Mouse (Mus musculus) midbrain, embryonic 10.5 days (tissue): ENCODE measurements around the gene Grhl3. TPM values are rescaled to one million over a fixed set of nuclear protein-coding genes. Genes with fewer than 3 reads are reported as not detected.

Source experiments
- DNase-seq: peaks from one replicate; pipeline ENCODE4 v3.0.0-alpha.2; 2017; ENCODE audit warnings: low spot score
- H3K27ac ChIP-seq: fragments of 300-500 bp; sonication (generic); replicated peaks from 2 replicates; pipeline ENCODE4 v1.5.1; 2016; ENCODE audit warnings: mild to moderate bottlenecking
- H3K27me3 ChIP-seq: fragments of 300-500 bp; sonication (generic); 2 replicates; pipeline ENCODE4 v1.6.1; 2016; ENCODE audit warnings: low read depth, mild to moderate bottlenecking; ENCODE audit not compliant: poor library complexity, severe bottlenecking
- H3K36me3 ChIP-seq: fragments of 300-500 bp; sonication (generic); 2 replicates; pipeline ENCODE4 v1.6.1; 2016; ENCODE audit warnings: mild to moderate bottlenecking, moderate library complexity
- H3K4me1 ChIP-seq: fragments of 300-500 bp; sonication (generic); 2 replicates; pipeline ENCODE4 v1.6.1; 2016
- H3K4me3 ChIP-seq: fragments of 300-500 bp; sonication (generic); 2 replicates; pipeline ENCODE4 v1.5.1; 2016; ENCODE audit warnings: mild to moderate bottlenecking, moderate library complexity
- H3K9me3 ChIP-seq: fragments of 300-500 bp; sonication (generic); replicated peaks from 2 replicates; pipeline ENCODE4 v1.6.1; 2016; ENCODE audit warnings: mild to moderate bottlenecking
- WGBS: fragments of 180-500 bp; shearing (Covaris S2); methylation state at CpG from one replicate; pipeline ENCODE4 v1.1.7; 2016; 5-methylcytosine and 5-hydroxymethylcytosine counted together
- polyA plus RNA-seq: library from polyadenylated mRNA; unstranded; fragments of >200 nt; fragmentation: Nextera tagmentation; extraction: Ambion mirVana; gene quantifications from 2 replicates; pipeline ENCODE4 v1.2.1, GENCODE M21; 2016

Grhl3 gene
- polyA plus RNA-seq, 1 experiment from 2014 or later = 1.3 TPM

DNA sequence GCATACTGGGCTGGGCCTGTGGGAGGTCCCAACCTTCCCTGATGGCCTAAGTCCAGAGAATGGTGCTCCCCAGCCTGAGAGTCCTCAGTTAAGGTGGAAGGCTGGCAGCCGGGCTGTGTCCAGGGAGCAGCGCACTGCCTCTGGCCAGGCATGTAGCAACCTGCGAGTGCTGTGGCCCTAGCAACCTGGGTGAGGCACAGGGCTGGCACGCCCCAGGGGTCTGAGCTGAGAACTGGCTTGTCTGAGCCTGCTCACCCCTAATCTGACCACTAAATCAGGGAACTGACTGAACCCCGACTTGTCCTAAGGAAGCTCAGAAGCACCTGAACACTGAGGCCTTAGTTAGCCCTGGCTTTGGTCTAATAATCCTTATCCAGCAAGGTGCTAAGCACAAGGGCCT is 24.1 kb upstream of the Grhl3 start:
- H3K9me3 ChIP-seq = peaks cover 4% of the 10 kb centered on the region; the same call in 1 of the 2 replicates
- 0 out of 2 replicates have a peak overlapping the region, but pooled peaks have one; percentile 28 for H3K27ac ChIP-seq
- no peak for DNase-seq
- no peaks in the 10 kb centered on the region for H3K27me3 ChIP-seq
- no peaks in the 10 kb centered on the region for H3K36me3 ChIP-seq
- peaks cover 11% of the 10 kb centered on the region for H3K4me1 ChIP-seq
- 91% methylated on average over 5 of the region's 5 CpGs for WGBS
- H3K4me3 ChIP-seq = no peak overlapping the region

DNA sequence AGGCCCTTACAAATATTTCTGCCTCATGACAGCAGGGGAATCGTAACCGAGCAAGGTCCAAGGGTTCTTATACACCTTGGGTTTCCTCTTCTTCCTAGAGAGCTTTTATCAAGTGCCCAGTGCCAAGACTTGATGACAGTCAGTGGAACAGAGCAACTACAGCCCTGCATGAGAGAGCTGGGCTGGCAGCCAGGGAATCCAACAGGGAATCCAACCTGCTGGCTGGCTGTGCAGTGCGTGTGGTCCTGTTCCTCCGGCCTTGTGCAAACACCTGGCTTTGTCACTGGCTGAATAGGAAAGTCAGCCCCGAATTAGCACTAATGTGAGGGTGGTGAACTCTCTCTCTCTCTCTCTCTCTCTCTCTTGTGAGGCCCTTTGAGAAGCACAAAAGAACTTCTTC is 22.5 kb upstream of the Grhl3 start:
- Histone ChIP-seq H3K4me1 (peaks cover 11% of the 10 kb centered on the region), H3K36me3 (no peaks in the 10 kb centered on the region), H3K9me3 (peaks cover 4% of the 10 kb centered on the region; the same call in 1 of the 2 replicates), H3K27ac (no peak overlapping the region), H3K27me3 (no peaks in the 10 kb centered on the region), H3K4me3 (no peak overlapping the region)
- WGBS = 66% methylated on average over 5 of the region's 5 CpGs
- DNase-seq = no peak

DNA sequence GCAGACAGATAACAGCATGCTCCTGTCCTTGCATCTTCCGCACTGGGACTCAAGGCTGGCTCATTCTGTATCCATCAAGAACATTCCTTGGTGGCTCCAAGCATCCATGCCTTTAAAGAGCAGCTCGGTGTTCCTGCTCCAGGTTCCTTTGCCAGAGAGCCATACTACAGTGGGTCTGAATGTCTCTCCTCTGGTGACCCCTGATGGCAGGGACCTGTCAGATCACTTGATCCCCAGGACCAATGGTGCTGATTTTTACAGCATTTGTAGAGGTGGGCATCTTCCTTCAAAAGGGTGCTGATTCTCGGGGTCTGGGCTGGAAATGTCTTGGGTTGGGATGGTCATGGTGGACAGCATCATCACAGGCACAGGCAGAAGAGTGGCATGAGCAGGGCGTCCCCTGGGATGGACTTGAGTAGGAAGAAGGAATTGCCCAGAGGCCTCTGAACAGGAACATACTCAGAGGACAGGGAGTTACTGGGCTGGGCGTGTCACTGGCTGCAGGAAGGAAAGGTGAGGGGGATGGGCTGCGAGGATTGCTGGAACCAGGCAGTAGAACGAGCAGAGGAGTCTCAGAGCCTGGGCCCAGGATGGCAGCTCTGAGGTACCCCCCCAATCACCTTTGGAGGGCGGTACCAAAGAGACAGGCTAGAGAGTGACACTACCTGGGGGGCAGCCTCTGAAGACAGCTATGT is 18.3 kb upstream of the Grhl3 start:
- 64% methylated on average over 8 of the region's 8 CpGs for WGBS

DNA sequence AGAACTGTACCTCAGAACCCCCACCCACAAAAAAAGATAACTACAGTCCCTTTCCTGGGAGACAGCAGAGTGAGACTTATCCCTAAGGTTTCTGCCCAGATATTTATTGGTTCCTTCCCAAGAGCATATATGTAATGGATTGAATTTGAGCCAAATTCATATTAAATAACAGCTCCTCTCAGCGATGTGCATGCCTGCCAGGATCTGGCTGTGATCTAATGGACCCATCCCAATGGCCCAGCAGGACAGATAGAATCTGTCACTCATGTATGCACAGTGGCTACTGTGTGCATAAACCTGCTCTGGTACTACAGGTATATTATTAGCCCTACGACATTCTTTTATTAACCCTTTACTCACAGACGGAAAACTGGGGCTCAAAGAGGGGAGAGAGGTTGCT is 17.7 kb upstream of the Grhl3 start:
- Histone ChIP-seq H3K27me3 (no peaks in the 10 kb centered on the region), H3K36me3 (no peaks in the 10 kb centered on the region), H3K4me3 (no peak overlapping the region), H3K4me1 (peaks cover 13% of the 10 kb centered on the region), H3K9me3 (peaks cover 4% of the 10 kb centered on the region; the same call in 1 of the 2 replicates), H3K27ac (no peak overlapping the region)
- DNase-seq = no peak
- WGBS = 74% methylated on average over 3 of the region's 3 CpGs

More for the DNA sequence above, 18.3 kb upstream of the Grhl3 start:
- H3K27me3 ChIP-seq = no peaks in the 10 kb centered on the region
- peaks cover 18% of the 10 kb centered on the region for H3K4me1 ChIP-seq
- peaks cover 4% of the 10 kb centered on the region; the same call in 1 of the 2 replicates for H3K9me3 ChIP-seq
- no peak for DNase-seq
- H3K36me3 ChIP-seq = no peaks in the 10 kb centered on the region
- H3K27ac ChIP-seq = no peak overlapping the region
- no peak overlapping the region for H3K4me3 ChIP-seq

DNA sequence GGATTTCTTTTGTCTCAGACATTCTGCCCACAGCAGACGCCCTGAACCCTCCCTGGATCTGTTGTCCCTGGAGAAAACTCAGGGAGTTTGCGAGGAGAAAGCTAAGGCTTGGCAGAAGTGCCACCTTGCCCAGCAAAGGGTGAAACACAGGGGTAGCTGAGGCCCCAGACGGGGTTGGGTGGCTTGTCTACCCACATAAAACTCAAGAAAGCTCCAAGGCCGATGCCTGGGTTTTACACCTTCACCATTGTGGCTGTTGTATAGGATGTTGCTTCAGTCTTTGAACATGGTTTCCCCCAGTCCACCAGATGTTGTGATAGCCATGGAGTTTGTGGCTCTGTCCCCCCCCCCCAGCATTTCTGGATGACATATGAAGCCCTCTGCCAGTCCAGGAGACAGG is 11.4 kb upstream of the Grhl3 start:
- no peak overlapping the region for H3K27ac ChIP-seq
- H3K4me3 ChIP-seq = no peak overlapping the region
- H3K27me3 ChIP-seq = peaks cover 13% of the 10 kb centered on the region
- H3K9me3 ChIP-seq = no peaks in the 10 kb centered on the region
- no peak for DNase-seq
- no peaks in the 10 kb centered on the region for H3K36me3 ChIP-seq
- peaks cover 23% of the 10 kb centered on the region for H3K4me1 ChIP-seq
- WGBS = 61% methylated on average over 4 of the region's 4 CpGs

DNA sequence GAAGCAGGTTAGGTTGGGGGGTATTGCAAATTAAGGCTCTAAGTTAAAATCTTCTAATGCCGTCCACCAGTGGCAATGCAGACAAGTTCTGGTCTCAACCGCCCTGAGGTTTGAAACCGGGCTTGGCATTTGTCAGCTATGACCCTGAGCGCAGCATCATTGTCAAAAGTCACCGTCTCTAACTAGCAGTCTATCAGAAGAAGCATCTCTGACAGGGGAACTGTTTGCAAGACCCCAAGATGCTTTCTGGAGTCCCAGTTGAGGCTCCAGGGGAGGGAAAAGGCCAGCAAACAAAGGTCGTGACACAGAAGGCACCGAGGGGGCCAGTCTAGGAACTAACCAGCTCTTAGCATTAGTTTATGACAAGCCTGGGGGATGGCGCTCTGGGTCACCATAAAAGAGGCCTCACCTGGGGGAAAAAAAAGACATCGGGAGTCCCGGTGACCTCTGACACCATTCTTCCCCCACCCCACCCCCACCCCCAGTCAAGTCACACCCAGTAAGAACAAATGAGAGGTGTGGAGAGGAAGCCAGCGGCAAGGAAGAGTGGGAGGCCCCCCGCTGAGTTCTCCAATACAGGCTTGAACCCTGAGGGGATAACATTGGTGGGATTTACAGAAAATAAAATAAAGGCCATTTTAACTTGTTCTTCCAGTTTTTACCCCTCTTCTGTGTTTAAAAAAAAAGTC is 7.9 kb upstream of the Grhl3 start:
- H3K4me3 ChIP-seq = no peak overlapping the region
- H3K36me3 ChIP-seq = no peaks in the 10 kb centered on the region
- H3K4me1 ChIP-seq = peaks cover 17% of the 10 kb centered on the region
- no peak for DNase-seq
- WGBS = 33% methylated on average over 12 of the region's 12 CpGs
- H3K27me3 ChIP-seq = peaks cover 17% of the 10 kb centered on the region
- no peaks in the 10 kb centered on the region for H3K9me3 ChIP-seq
- no peak overlapping the region for H3K27ac ChIP-seq

DNA sequence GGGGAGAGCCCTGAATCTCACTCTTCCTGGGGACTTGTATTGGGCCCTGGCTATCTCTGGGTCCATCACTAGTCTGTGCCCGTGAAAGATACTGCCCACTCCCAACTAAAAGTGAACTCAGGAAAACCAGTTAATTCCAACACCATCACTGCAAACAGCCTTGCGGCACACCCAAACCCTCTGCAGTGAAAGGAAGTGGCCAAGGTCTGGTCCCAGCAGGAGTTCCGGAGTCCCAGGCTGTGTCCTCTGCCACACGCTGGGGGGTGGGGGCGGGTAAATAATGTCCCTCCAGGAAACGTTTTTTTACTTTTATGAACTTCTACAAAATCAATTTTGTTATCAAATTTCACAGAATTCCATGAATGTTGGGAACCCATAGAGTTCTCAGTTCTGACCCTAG is 6.3 kb upstream of the Grhl3 start:
- no peak for DNase-seq
- 59% methylated on average over 6 of the region's 6 CpGs for WGBS
- Histone ChIP-seq H3K4me1 (peaks cover 16% of the 10 kb centered on the region), H3K27me3 (peaks cover 34% of the 10 kb centered on the region), H3K9me3 (no peaks in the 10 kb centered on the region), H3K36me3 (no peaks in the 10 kb centered on the region), H3K4me3 (no peak overlapping the region), H3K27ac (no peak overlapping the region)

DNA sequence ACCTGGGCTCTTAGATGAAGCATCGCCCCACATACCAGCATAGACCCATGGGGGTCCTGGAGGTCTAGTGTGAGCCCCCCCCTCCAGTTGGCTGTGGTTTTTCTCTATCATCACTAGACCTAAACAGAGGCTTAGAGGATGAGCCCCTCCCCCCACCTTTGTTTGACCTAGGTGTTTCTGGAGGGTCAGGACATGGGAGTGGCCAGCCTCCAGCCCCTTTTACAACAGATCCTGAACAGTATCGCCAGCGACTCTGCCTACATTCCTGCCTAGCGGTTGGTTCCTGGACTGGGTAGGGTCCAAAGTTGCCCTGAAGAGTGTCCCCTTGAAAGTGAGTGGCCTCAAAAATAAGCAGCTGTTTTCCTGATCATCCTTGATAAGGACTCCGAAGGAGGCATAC is 5.1 kb upstream of the Grhl3 start:
- Histone ChIP-seq H3K27me3 (peaks cover 46% of the 10 kb centered on the region), H3K9me3 (no peaks in the 10 kb centered on the region), H3K4me1 (peaks cover 23% of the 10 kb centered on the region), H3K36me3 (no peaks in the 10 kb centered on the region), H3K27ac (no peak overlapping the region), H3K4me3 (no peak overlapping the region)
- no peak for DNase-seq
- WGBS = 87% methylated on average over 5 of the region's 5 CpGs

DNA sequence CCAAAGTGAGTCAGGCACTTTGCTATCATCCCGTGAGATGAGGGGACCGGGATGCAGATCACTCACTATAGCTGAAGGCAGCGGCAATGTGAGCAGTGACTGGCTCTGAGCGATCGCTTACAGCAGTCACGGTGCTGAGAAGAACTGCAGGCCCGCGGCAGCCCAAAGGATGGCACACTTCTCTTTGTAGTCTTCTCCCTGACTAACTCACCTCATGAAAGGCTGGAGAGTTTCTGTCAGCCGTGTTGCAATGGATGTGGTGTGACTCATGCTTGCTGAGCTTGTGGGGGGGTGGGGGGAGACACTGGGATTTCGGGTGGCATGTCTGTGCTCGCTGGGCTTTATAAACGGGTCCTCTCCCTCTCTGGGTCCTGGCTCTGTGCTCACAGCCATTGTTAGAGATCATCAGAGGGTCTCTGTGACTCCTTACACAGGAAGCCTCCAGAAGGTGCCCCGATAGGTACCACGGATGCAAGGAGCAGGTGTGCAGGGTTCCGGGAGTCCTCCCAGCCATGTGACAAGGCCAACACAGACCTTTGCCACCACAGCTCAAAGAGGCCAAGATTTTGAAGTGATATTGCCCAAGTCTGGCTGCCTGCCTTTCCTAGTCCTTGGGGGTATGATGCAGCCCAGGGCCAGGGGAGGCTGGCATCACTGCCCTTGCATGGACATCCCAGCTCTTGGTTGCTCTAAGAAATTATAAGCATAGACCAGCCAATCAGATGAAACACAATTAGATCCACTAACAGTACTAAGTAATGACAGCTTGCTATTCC is 2.1 kb upstream of the Grhl3 start:
- H3K27me3 ChIP-seq = peaks cover 62% of the 10 kb centered on the region
- no peaks in the 10 kb centered on the region for H3K9me3 ChIP-seq
- DNase-seq = no peak
- H3K27ac ChIP-seq = no peak overlapping the region
- no peak overlapping the region for H3K4me3 ChIP-seq
- no peaks in the 10 kb centered on the region for H3K36me3 ChIP-seq
- H3K4me1 ChIP-seq = peaks cover 33% of the 10 kb centered on the region
- 72% methylated on average over 15 of the region's 15 CpGs for WGBS

DNA sequence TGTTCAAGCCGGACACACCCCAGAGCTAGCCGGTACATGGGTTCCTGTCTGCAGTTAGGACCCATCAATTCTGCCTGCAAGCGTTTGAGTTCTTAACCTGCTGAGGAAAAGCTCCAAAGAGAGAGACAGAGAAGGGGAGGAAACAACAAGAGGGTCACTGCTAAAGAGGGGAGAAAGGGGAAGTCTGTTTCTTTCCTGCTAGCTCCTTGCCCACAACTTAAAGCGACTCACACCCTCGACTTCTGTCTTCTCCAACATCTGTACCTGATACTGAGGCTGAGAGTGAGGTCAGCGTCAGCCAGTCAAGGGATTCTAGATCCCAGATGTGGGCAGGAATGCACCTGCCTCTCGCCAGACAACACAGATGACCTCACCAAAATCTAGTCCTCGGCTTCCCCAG is 1.2 kb downstream of the Grhl3 start:
- peaks cover 94% of the 10 kb centered on the region for H3K27me3 ChIP-seq

DNA sequence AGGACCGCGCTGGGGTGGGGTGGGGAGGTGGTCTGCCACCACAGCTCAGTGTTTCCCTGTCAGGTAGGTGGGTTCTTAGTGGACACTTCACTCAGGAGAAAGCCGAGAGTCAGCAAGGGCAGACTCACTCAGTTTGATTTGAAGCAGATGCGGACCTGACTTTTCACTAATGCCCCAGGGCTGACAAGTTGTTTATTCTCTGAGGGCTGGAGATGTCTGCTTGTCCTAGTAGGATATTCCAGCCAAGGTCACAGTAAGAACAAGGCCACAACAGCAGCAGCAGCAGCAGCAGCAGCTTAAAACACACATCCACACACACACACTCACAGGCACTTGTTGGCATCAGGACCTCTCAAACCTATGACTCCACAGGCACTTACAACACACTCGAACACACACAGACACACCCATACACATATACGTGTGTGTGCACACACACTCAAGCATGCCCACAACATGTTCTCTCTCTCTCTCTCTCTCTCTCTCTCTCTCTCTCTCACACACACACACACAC is 2.3 kb downstream of the Grhl3 start:
- DNase-seq = no peak
- peaks cover 99% of the 10 kb centered on the region for H3K27me3 ChIP-seq
- 57% methylated on average over 6 of the region's 6 CpGs for WGBS
- H3K36me3 ChIP-seq = no peaks in the 10 kb centered on the region
- peak overlapping the region; percentile 63 for H3K27ac ChIP-seq
- H3K4me1 ChIP-seq = peaks cover 66% of the 10 kb centered on the region
- no peak overlapping the region for H3K4me3 ChIP-seq
- H3K9me3 ChIP-seq = no peaks in the 10 kb centered on the region

More for the DNA sequence above, 1.2 kb downstream of the Grhl3 start:
- peaks cover 60% of the 10 kb centered on the region for H3K4me1 ChIP-seq
- no peaks in the 10 kb centered on the region for H3K9me3 ChIP-seq
- 37% methylated on average over 8 of the region's 8 CpGs for WGBS
- no peak overlapping the region for H3K4me3 ChIP-seq
- no peak overlapping the region for H3K27ac ChIP-seq
- H3K36me3 ChIP-seq = no peaks in the 10 kb centered on the region
- no peak for DNase-seq

DNA sequence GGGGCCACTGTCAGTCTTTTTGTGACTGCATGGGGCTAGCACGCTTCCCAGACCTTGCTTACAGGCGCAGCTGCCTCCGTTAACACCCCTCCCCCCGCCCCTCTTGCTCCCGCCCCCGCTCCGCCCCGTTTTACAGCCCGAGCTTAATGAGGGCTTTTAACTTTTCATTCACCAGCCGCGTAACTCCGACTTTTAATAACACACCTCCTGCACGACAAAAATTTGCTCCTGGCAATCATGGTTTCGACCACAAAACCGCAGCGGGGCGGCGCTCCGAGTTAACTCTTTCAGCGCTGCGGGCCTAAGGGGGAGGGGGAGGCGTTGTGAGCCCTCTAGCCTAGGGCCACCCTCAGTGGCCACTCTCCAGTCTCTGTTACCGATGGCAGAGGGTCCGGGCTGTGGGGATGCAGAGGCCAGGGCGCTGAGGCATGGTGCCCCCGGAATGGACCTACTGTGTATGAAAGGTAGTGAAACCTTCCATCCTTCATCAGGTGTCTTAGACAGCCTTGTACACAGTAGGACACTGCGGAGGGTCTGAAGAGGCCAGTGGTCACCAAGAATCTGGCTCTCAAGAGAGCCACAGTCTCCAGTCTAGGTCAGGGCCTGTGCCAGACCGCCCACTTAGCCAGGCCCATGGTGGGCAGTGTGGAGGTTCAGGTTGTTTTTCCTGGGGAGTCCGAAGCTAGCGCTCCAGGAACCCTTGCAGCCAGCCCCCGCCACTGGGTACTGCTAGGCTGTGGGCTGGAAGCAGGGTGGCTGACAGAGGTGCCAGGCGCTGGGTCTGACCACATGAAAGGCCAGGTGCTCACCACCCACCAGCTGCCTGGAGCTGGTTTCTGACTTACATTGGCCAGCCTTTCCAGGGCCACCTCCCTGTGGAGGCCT is 3.0 kb downstream of the Grhl3 start:
- Histone ChIP-seq H3K36me3 (no peaks in the 10 kb centered on the region), H3K4me3 (peak overlapping the region; percentile 58), H3K27me3 (peaks cover 97% of the 10 kb centered on the region), H3K4me1 (peaks cover 66% of the 10 kb centered on the region), H3K27ac (peak overlapping the region; percentile 63), H3K9me3 (no peaks in the 10 kb centered on the region)
- WGBS = 10% methylated on average over 32 of the region's 32 CpGs
- peak; percentile 58 for DNase-seq
